Mouse (Mus musculus): ENCODE data around the gene Tmem101. TPM values are rescaled to one million over a fixed set of nuclear protein-coding genes. Genes with fewer than 3 reads are reported as not detected.
A peak's percentile ranks its signal among the peaks of the same experiment; 100 is the strongest.
"Not testable (repeated sequence)": the region's sequence is repeated elsewhere in the genome, so short reads cannot be mapped to it uniquely, and the experiment has no call there.

The Tmem101 gene
- total RNA-seq (2021): 14.2 and 22.1 TPM in 2 replicates
- long read RNA-seq, transcript Tmem101-201 (4 exons, 1,574 nt): major isoform, 28 of 36 reads
- long read RNA-seq, partial matches to known transcripts: 4 of 36 reads
- long read RNA-seq, other reads (novel, unspliced or antisense): 4 of 36 reads

GRCm38 (mm10) chr11:102156039-102156785 lies at the start of gene Tmem101:
TSS of gene Tmem101 (minus strand) at chr11:102156404.
- peak; percentile 88 for DNase-seq

GRCm38 (mm10) chr11:102201408-102201821 lies 45.2 kb upstream of the Tmem101 start:
- no peak for DNase-seq

- no peak for DNase-seq
These were observed 43.7 kb upstream of the Tmem101 start for GRCm38 (mm10) chr11:102199856-102200255.

GRCm38 (mm10) chr11:102198245-102198644 lies 42.0 kb upstream of the Tmem101 start:
- DNase-seq: no peak

GRCm38 (mm10) chr11:102196018-102196797 lies 40.0 kb upstream of the Tmem101 start:
- DNase-seq: no peak

- peak; percentile 65 for DNase-seq
These were observed 37.6 kb upstream of the Tmem101 start for GRCm38 (mm10) chr11:102193657-102194440.

GRCm38 (mm10) chr11:102190848-102191247 lies 34.6 kb upstream of the Tmem101 start:
- no peak for DNase-seq

- peak; percentile 90 for DNase-seq
These were observed 33.5 kb upstream of the Tmem101 start, which contains the start of gene G6pc3 for GRCm38 (mm10) chr11:102189461-102190436. TSS of gene G6pc3 (plus strand) at chr11:102189620.

- no peak for DNase-seq
These were observed 32.8 kb upstream of the Tmem101 start for GRCm38 (mm10) chr11:102188980-102189379.

GRCm38 (mm10) chr11:102186235-102186634 lies 30.0 kb upstream of the Tmem101 start:
- DNase-seq: no peak

- DNase-seq: no peak
These were observed 29.5 kb upstream of the Tmem101 start for GRCm38 (mm10) chr11:102185677-102186076.

GRCm38 (mm10) chr11:102184646-102185495 lies 28.7 kb upstream of the Tmem101 start, which contains the start of gene Lsm12:
TSS of gene Lsm12 (minus strand) at chr11:102185296.
- DNase-seq: peak; percentile 99

- no peak for DNase-seq
These were observed 28.0 kb upstream of the Tmem101 start for GRCm38 (mm10) chr11:102184253-102184645.

GRCm38 (mm10) chr11:102179836-102180235 lies 23.6 kb upstream of the Tmem101 start:
- no peak for DNase-seq

- no peak for DNase-seq
These were observed 12.5 kb upstream of the Tmem101 start for GRCm38 (mm10) chr11:102168689-102169088.

GRCm38 (mm10) chr11:102167539-102167938 lies 11.3 kb upstream of the Tmem101 start:
- no peak for DNase-seq

GRCm38 (mm10) chr11:102165971-102166722 lies 9.9 kb upstream of the Tmem101 start:
- no peak for DNase-seq

- DNase-seq: no peak
These were observed 3.6 kb upstream of the Tmem101 start for GRCm38 (mm10) chr11:102159781-102160180.

GRCm38 (mm10) chr11:102158024-102158423 lies 1.8 kb upstream of the Tmem101 start:
- DNase-seq: not testable (repeated sequence)
